Mouse (Mus musculus) E14TG2a.4 (cell line): ENCODE data around the gene Nek8.

Source experiments
- H3K27me3 ChIP-seq: 2 replicates; pipeline ENCODE4 v1.6.1; 2014; ENCODE audit warnings: low read length, control low read depth; ENCODE audit not compliant: insufficient read depth
- H3K36me3 ChIP-seq: 2 replicates; pipeline ENCODE4 v1.6.1; 2014; ENCODE audit warnings: low read length, control low read depth; ENCODE audit not compliant: insufficient read depth
- H3K4me1 ChIP-seq: replicated peaks from 2 replicates; pipeline ENCODE4 v1.6.1; 2014; ENCODE audit warnings: low read depth, low read length, control low read depth
- H3K4me3 ChIP-seq: replicated peaks from 2 replicates; pipeline ENCODE4 v1.5.1; 2014; ENCODE audit warnings: mild to moderate bottlenecking, low read length
- H3K9me3 ChIP-seq: 2 replicates; pipeline ENCODE4 v1.6.1; 2014; ENCODE audit warnings: low read length, control low read depth
- CTCF ChIP-seq: conservative IDR thresholded peaks from 2 replicates; pipeline ENCODE4 v1.5.1; 2014; ENCODE audit warnings: low read length
- NANOG ChIP-seq: IDR thresholded peaks from 2 replicates; pipeline ENCODE4 v1.6.1; 2014; ENCODE audit warnings: borderline replicate concordance, low read length, mixed read lengths
- POU5F1 ChIP-seq: IDR thresholded peaks from 2 replicates; pipeline ENCODE4 v1.6.1; 2014; ENCODE audit warnings: low read length, borderline replicate concordance

Gene Nek8

DNA sequence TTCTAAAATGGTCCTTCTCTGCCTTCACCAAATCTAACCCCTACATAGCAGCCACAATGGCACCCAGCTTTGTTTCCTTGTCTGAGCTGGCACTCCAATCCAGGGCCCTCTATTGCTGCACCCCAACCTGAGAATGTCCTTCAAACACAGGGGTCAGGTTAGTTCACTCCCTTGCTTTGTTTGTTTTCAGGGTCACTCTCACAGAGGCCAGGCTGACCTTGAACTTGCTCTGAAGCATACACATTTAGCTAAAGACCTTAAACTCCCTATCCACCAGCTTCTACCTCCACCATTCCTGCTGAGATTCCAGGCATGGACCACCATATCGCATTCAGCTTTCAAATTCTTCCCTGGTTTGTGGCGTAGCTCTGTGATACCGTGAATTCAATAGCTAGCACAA lies 2.0 kb downstream of the Nek8 start:
- Histone ChIP-seq H3K4me3 (no peak overlapping the region), H3K27me3 (no peaks in the 10 kb centered on the region), H3K4me1 (peaks cover 69% of the 10 kb centered on the region), H3K36me3 (peaks cover 19% of the 10 kb centered on the region), H3K9me3 (no peaks in the 10 kb centered on the region)
- TF ChIP-seq CTCF (no peak), NANOG (no peak), POU5F1 (no peak)

DNA sequence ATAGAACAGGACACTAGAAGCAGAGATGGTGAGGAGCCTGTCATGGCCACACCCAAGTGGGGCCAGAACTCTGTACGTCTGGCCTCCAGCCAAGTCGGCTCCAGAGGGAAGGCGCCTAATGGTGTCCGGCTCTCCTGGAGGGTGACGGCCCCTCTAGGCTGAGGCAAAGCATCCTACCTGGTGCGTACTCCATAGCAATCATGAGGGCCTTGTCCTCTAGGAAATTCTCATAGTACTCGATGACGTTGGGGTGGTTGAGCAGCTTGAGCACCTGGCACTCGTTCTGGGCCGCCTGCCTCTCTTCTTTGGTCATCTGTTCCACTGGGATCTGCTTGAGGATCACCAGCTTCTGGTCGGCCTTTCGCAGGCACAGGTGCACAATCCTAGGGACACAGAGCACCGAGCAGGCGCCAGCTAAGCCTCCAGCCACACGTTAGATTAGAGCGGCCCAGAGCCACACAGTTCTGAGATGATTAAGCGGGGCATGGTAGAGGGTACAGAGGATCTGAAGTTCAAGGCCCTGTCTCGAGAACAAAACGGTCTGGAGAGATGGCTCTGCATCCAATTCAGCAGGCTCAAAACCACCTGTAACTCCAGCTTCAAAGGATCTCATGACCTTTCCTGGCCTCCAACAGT lies 3.6 kb downstream of the Nek8 start:
- H3K4me1 ChIP-seq = peaks cover 85% of the 10 kb centered on the region
- H3K27me3 ChIP-seq = no peaks in the 10 kb centered on the region
- no peaks in the 10 kb centered on the region for H3K9me3 ChIP-seq
- H3K4me3 ChIP-seq = peak overlapping the region; percentile 35
- TF ChIP-seq POU5F1 (no peak), NANOG (no peak), CTCF (no peak)
- peaks cover 17% of the 10 kb centered on the region for H3K36me3 ChIP-seq

DNA sequence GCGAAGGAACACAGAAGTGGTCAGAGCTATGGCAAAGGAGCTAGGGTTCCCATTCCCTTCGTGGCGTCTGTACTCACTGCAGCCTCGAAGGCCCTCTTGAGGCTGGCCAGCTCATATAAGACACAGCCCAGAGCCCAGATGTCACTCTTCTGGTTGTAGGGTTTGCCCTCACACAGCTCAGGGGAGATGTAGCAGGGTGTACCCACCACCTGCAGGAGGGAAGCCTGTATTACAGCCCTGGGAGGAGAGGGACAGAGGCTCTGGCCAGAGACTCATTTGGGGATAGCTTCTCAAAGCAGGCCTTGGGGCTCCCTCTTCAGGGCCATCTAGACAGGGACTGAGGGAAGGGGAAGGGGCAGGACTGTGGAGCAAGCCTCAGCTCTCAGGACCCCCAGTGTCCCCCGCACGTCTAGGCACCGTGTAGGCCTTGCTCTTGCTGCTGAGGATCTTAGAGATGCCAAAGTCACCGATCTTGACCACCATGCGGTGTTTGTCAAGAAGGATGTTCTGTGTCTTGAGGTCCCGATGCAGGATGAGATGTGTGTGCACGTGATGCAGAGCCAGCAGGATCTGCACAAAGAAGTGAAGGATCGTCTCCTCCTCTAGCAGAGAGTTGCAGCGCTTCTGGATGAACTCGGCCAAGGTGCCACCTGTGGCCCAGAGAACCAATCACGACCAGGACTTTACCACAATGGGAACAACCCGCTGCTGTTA lies 4.3 kb downstream of the Nek8 start:
- peaks cover 24% of the 10 kb centered on the region for H3K36me3 ChIP-seq
- TF ChIP-seq CTCF = peak; percentile 28
- no peak for TF ChIP-seq NANOG
- no peaks in the 10 kb centered on the region for H3K27me3 ChIP-seq
- no peaks in the 10 kb centered on the region for H3K9me3 ChIP-seq
- peaks cover 86% of the 10 kb centered on the region for H3K4me1 ChIP-seq
- H3K4me3 ChIP-seq = peak overlapping the region; percentile 35

DNA sequence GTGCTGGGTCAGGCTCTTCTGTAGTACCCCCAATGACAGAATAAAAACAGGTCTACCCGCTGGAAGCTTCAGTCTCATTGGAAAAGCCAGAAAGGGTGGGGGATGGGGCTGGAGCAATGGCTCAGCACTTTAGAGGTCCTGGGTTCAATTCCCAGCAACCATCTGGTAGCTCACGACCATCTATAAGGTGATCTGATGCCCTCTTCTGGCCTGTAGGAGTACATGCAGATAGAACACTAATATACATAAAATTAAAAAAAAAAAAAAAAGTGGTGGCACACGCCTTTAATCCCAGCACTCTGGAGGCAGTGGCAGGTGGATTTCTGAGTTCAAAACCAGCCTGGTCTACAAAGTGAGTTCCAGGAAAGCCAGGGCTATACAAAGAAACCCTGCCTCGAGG lies 5.1 kb downstream of the Nek8 start:
- TF ChIP-seq POU5F1 (no peak), CTCF (peak; percentile 30)
- Histone ChIP-seq H3K4me1 (peaks cover 89% of the 10 kb centered on the region), H3K27me3 (no peaks in the 10 kb centered on the region), H3K4me3 (peak overlapping the region; percentile 69), H3K36me3 (peaks cover 25% of the 10 kb centered on the region), H3K9me3 (no peaks in the 10 kb centered on the region)

DNA sequence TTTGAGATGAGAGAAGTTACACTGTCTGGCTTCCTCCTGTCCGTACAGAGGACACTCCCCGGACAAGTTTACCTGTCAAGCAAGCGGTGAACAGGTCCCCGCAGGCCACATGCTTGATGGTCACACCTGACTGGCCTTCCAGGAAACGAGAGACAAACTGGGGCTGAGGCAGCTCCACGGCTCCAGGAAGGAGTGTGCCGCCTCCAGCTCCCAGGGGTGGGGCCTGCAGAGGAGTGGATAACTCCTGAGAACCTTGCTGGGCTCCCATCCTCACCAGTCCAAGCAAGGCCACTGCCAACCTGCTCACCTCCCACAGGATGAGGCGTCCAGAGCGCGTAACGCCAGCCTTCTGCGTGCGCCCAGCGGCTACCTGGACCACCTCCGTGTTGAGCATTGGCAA lies 6.2 kb downstream of the Nek8 start:
- TF ChIP-seq NANOG = no peak
- TF ChIP-seq POU5F1 = no peak
- TF ChIP-seq CTCF = no peak
- H3K4me3 ChIP-seq = peak overlapping the region; percentile 69
- no peaks in the 10 kb centered on the region for H3K9me3 ChIP-seq
- H3K4me1 ChIP-seq = peaks cover 90% of the 10 kb centered on the region
- no peaks in the 10 kb centered on the region for H3K27me3 ChIP-seq
- H3K36me3 ChIP-seq = peaks cover 25% of the 10 kb centered on the region

DNA sequence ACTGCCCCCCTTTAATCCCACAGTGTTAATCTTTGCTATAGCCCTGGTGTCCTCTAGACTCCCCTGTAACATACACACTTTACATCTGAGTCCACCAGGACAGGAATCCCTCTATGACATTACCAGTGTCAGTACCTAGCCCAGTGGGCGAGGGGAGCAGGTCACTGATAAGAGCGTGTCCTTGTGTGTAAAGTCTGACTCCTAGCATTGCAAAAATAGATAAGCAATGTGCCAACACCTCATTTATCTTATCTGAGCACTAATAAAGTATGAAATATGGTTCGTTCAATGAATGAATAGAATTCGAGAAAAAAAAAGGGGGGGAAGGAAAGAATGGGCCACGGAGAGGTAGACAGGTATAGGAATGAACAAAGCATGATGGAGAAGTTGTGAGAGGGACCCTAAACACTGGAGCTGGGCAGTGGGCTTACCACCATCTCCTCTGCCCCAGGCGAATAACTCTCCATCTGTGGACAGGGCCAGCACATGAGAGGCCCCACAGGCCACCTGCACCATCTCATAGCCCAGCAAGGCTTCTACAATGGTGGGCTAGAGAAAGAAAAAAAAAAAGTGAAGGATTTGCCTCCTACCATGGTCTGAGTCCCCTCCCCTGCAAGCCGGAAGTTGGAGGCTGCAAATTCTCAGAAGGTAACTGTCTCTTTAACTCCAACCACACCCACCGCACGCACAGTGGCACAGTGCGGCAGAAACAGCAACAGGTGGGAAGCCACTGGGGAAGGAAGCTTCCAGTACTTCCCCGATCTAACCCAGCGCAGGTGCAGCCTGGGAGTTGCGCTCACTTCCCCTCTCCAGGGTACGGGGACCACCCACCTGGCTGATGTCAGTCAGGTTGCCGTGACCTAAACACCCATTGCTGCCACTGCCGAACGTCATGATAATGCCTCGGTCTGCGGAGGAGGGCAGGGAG lies 7.7 kb downstream of the Nek8 start:
- TF ChIP-seq CTCF = no peak
- TF ChIP-seq NANOG = no peak
- TF ChIP-seq POU5F1 = no peak
- Histone ChIP-seq H3K27me3 (no peaks in the 10 kb centered on the region), H3K4me3 (peak overlapping the region; percentile 35), H3K4me1 (peaks cover 80% of the 10 kb centered on the region), H3K9me3 (no peaks in the 10 kb centered on the region), H3K36me3 (peaks cover 25% of the 10 kb centered on the region)

DNA sequence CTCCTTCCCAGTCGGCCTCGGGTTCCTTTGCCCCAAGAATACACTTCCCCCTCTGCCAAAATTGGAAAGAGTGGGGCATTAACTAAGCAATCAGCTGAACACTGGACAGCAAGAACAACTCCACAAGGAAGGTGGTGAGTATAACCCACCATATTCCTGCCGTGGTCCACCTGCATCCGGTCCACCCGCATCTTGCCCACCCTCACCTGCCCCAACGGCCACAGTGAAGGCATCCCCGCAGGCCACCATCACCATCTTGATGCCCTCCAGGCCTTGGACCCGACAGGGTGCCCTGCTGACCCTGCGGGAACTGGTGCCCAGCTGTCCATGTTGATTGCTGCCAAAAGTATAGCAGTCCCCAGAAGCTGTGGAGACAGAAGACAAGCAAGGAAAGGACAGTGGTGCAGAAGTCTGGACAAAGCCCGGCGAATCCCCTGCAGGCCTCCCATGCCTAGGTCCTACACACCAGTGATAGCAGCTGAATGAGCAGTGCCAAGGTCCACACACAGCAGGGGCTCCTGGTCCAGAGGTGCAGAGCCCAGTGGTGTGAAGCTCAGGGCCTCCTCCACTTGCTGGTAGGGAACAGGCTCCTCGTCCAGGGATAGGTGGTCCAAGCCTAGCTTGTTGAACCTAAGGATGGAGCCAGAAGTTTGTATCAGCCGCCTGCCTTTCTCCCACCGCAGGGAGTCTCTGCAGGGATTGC lies 9.1 kb downstream of the Nek8 start:
- TF ChIP-seq CTCF (no peak), POU5F1 (no peak)
- peaks cover 83% of the 10 kb centered on the region for H3K4me1 ChIP-seq
- H3K27me3 ChIP-seq = no peaks in the 10 kb centered on the region
- H3K36me3 ChIP-seq = peaks cover 30% of the 10 kb centered on the region
- H3K4me3 ChIP-seq = peak overlapping the region; percentile 98
- H3K9me3 ChIP-seq = no peaks in the 10 kb centered on the region

DNA sequence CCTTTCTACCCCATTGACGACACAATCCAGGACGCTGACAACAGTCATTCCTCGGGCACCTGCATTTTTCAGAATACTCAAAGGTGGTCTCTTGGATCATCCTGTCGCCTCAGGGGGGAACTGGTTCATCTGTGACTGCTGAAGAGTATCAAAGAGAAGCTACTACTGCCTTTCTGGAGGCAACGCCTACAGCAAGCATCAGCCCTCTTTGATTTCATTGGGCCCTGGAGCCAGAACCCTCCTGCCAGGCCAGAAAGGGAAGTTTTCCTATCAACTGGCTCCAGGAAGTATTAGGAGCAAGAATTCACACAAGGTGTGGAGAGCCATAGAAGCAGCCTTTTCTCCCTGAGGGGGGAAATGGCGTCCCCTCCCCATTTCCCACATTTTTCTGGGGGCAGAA lies 9.8 kb downstream of the Nek8 start:
- no peaks in the 10 kb centered on the region for H3K27me3 ChIP-seq
- peak overlapping the region; percentile 98 for H3K4me3 ChIP-seq
- peaks cover 83% of the 10 kb centered on the region for H3K4me1 ChIP-seq
- TF ChIP-seq NANOG (no peak), CTCF (no peak), POU5F1 (no peak)
- H3K36me3 ChIP-seq = peaks cover 30% of the 10 kb centered on the region
- H3K9me3 ChIP-seq = no peaks in the 10 kb centered on the region
